Mouse (Mus musculus) A20 (cell line): ENCODE measurements around the gene Top2b.

Source experiments
- DNase-seq: peaks from one replicate; pipeline ENCODE4 v3.0.0-alpha.2; 2011; ENCODE audit warnings: low read depth, low spot score

The Top2b gene

DNA sequence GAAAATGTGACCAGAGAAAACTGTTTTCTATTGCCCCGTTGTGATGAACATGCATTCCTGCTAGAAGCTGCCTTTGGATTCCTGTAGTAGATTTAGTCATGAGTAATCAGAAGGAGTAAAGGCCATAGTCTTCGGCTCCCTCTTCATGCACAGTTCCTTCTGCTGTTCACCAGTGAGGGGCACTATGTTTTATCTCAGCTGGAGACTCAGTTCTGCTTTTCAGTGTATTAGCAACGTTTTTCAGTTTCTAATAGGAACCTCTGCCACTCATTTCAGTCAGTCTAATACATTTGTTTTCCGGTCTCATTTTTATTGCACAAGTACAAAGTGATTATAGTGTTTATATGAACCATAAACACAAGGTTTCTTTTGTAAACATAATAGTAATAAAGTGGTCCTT, 62.6 kb downstream of the Top2b start:
- DNase-seq, result peak; percentile 77

DNA sequence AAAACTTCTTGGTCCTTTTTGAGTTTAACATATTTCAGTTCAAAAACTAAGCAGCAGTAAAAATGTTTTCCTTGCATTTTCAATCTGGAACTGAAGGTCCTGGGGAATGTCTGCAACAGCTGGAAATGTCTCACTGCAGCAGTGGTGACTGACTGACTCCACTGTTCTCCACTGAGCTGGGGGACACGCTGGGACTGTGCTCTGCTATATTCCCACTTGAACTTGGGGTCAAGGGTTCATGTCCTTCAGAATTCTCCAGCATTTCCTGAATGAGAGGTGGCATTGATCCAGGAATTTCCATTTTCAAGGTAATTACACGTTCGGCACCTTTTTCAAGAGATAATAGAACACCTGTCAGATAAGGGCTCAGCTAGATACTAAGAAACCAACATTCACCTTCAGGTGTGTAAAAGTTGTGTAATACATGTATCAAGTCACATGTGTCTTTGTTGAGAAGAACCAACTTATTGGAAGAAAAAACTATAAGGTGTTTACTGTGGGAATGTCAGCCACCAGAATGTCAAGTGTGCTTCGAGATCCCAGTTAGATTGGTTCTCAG, 67.0 kb downstream of the Top2b start:
- DNase-seq, result no peak

DNA sequence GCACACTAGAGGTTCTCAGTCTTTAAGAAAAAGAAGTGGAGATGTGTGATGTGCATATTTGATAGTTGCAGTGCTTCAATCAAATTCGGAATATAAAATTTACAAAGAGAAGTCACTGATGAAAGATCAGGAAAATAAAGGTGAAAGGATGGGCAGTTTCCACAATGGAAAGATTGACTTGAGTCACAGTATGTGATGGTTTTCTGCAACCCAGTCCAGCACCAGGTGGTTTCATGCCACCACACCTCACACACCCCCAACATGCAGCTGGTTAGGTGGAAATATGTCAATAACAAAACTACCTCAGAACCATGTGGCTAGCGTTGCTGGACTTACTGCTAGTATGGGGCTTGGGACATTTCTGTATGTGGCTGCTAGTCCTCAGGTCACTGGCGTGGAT, 67.6 kb downstream of the Top2b start:
- DNase-seq, result no peak

DNA sequence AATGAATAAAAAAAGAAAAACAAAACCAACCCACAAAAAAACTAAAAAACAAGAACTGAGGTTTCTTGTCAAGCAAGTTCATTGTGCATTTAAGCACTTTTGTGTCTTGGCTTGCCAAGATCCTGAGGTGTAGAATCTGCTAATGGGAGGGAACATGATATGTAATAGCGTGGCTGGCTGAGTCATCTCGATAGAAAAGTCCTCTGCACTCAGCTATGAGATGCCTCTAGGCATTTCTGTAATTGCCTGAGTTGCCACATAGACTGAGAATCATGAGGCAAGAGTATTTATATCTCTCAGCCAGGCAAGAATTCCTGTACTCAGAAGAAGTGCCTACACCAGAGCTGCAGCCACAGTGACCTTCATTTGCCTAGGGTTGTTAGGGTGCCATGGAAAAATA, 68.2 kb downstream of the Top2b start:
- DNase-seq, result no peak

DNA sequence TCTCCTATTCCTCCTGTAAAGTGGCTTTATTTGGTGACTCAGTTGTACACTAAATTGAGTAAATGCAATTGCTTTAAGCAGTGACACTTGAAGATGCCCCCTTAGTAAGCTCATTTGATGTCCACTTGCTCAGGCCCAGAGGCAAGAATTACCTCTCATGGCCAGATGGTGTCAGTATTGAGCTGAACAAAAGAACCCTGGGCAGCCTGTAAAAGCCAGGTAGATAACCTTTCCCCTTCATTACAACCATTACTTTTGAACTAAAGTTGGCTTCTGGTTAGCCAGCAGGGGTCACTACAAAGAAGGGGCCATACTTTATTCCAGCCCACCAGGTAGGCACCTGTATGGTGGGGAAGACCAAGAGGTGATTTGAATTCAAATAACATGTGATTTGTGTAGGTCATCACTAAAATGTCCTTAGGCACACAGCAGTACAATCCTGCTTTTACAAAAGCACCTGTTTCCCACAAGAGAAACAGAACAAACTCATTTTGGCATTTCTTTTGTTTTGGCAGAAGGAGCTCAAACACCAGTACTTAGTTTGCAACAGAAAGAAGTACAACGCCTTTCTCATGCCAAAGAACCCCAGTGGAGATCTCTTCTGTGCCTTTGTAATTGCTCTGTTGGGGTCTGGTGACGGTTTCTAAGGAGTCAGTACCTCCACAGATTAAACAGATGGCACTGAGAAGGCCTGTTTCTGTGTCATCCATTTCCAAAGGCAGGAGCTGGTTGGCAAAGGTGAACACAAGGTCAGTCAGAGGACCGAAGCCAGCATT, 69.6 kb downstream of the Top2b start:
- DNase-seq, result peak; percentile 66

DNA sequence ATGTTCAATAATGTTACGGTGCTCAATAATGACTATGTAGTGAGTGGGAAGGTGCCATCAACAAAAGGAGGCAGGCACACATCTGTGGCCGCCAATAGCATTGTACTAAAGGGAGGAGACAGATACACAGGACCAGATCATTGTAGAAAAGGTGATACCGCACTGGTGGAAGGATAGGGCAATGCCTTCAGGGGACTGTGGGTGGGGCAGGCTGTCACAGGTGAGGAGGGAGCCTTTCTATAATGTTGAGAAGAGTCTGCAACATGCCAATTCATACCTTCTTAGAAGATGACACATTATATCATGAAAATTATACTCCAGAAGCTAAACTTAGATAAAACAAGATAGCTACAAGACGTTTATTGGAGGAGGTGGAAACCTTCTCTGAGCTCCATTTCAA, 72.4 kb downstream of the Top2b start:
- DNase-seq, result no peak

DNA sequence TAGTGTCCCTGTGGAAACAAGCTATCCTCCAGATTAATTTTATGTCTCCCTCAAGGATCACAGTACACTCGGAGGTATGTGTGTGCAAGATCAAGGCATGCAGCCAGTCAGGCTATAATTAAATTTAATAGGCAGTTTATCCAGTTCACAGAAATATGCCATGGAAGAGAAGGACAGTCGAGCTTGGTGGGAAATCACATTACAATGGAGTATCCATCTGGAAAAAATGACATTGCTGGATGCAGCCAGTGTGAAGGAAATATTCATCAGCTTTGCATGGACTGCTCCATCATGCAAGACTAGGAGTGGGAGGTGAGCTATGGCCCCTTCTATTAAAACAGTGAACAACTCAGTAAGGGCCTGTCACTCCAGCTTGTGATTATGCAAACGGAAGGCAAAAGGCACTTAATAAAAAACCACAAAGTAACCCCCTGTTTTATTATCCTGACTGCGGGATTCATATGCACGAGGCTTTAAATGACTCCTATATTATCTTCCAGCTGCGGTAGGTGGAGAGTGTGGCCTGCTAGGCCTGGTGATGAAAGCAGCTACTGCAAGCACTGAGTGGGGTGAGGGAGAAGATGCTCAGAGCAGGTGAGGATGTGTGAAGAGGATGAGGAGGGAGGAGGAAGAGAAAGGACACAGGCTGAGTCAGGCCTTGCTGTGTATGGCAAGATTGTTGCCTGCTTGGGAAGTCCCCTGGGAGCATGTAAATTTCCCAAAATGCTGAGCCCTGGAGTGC, 74.6 kb downstream of the Top2b start:
- DNase-seq, result no peak

DNA sequence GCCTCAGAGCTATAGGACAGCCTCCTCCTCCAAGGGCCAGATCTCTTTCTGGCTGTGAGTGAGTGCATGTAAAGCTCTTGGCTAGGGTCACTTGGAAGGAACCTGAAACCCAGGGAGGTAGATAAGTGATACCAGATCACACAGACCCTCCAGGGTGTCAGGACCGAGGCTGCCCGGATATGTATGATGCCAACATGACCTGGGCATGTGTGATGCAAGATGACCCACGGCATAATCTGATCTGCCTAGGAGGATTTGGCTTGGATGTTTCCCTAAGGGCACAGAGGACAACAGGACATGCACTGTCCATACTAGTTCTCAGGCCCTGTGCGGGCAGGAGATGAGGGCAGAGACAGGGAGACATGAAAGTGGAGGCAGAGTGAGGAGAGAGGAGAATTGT, 79.9 kb downstream of the Top2b start:
- DNase-seq, result no peak

DNA sequence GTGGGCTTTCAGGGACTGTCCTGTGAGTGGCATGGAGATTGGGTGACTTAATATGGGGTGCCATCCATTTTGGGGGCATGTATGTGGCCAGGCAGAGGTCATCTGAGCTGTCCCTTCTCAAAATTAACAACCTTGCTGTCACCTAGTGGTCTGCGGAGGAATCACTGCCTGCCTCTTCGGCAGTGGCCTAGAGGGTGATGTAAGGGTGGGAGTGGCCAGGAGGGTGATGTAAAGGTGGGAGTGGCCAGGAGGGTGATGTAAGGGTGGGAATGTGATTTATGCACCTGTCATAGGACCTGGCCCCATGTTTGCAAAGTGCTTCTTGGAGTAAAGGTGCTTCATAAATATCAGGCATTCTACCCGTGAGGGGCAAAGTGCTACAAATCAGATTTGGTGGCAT, 82.6 kb downstream of the Top2b start:
- peak; percentile 66 for DNase-seq

DNA sequence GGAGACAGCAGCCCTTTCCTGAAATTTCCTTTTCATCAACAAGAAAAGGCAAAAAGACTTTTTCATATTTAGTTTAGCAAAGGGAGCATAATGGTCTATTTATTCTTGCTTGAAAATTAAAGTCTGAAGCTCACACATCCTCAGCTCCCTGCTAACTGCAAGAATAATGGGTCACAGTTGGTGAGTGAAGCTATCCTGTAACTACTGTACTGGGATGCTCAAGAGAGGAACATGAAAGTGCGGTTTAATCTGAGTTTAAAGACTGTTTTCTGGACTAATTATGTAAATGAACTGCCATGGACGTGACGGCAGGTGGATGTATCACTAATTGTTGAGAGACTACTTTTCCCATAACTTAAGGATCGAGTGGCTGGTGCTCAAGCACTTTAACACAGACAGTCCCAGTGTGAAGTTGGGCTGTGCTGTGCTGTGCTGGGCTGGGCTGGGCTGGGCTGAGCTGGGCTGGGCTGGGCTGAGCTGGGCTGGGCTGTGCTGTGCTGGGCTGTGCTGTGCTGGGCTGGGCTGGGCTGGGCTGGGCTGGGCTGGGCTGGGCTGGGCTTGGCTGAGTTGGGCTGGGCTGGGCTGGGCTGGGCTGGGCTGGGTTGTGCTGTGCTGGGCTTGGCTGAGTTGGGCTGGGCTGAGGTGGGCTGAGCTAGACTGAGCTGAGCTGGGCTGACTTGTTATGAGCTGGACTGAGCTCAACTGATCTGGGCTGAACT, 83.4 kb downstream of the Top2b start:
- DNase-seq, result no peak

DNA sequence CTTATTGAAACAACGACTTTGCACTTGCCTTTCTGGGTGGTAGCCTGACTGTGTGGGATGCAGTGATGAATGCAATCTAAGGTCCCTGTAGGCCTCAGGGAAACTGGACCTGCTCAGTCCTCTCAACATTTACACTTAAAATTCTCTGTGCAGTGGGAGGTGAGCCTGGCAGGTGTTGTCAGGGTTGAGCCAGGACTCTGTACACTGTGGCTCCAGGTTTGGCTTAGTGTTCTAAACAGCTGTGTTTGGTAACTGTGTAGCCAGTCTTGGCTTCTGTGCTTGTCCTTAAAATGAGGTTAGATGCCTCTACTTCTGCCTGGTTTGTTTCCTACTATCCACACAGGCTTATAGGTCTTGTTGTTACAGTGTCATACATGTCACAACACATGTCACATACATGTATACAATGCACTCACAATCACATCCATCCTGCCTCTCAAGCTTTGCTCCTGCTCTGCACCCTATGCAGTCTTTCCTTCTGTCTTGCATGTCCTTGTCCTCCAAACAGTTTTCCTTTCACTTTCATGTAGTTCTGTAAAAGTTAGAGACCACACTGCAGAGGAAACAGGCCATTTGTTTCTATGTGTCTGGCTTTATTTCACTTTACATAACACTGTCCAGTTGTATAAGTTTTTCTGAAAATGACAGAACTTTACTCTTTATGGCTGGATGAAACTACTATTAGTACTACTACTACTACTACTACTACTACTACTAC, 113.8 kb downstream of the Top2b start:
- DNase-seq, result no peak

DNA sequence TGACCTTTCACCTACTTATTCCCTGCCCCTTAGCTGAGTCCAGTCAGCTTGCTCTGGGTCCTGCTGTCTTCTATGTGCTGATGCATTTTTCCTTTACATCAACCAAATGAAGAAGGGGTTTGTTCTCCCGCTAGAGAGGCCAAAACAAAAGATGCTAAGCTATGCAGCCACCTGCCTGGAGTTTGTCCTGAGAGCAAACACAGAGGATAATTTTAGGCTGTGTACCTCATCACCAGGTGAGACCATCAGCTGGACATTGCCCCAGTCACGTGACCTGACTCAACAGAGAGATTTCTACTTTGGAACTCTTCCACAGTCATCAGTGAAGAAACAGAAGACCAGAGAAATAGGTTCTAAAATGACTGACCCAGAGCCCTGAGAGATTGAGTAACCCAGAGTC, 114.5 kb downstream of the Top2b start:
- no peak for DNase-seq

DNA sequence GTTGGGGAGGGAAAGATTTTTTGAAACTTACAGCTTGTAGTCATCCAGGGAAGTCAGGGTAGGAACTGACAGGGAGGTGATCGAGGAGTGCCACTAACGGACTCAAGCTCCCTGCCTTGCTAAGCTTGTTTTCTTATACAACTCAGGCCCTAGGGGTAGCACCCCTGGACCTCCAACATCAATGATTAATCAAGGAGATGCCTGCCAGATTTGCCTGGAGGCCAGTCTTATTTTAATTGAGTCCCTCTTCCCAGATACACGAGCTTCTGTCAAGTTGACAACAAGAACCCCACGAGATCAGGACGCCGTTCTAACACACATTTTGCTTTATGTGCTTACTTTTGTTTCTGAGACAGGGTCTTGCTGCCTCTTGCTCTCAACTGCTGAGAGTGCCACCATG, 115.6 kb downstream of the Top2b start:
- no peak for DNase-seq

DNA sequence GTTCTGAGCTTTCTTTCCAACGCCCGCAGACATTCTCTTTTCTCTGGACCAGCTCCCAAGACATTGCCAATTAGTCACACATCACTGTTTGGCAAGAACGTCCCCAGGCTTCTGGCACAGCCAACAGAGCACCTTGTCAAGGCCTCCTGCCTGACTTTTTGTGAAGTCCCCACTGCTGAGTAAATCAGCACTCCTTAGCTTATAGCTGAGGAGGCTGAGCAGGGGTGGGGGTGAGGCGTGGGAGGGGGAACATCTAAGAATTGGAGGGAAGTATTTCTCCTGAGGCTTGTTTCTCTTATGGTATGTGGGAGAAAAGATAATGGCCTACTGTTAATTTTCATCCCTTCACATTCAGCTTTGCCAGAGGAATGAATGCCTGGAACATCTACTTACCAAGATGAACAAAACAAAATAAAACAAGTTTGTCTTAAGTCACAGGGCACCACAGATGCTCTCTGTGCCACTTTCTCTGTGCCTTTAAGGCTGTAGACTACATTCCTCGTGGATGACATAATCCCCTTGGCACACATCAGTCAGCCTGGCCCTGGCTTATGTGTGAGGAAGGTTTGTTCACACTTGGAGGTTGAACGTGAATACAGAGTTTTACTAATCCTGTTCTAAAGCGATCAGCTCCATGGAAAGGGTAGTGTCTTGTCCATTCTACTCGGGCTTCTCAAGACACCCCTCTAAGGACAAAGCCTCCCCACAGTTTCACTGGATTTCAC, 118.8 kb downstream of the Top2b start:
- DNase-seq, result no peak
